Mouse (Mus musculus): ENCODE measurements around the gene Dyx1c1. TPM values are rescaled to one million over a fixed set of nuclear protein-coding genes. Genes with fewer than 3 reads are reported as not detected.

Gene Dyx1c1
- polyA plus RNA-seq, 1 experiment from 2014 or later, result 0.77 TPM

GRCm38 (mm10) chr9:73020566-73021097 is 62.0 kb downstream of the Dyx1c1 start:
- ATAC-seq, result no peak
- H3K27me3 ChIP-seq, result no peaks in the 10 kb centered on the region
- in situ Hi-C loops (cut with MboI; ENCODE audit: low pct_unique_long_range_greater_than_20kb), result no loop called here
- POLR2A ChIA-PET, result no interaction called here
- no peak for TF ChIP-seq CTCF (IDR thresholded peaks at IDR 0.05)
- CTCF ChIA-PET, result interaction anchor here (1.2 kb wide), 1 partner anchor 8 kb away, joined by 3 read pairs; no protein-coding TSS in a partner anchor
- no peak for DNase-seq (ENCODE audit: low read depth, low spot score)

Other genes with a start within 250 kb of the Dyx1c1 start
- gene Prtg, start 151.9 kb upstream of the Dyx1c1 start, polyA plus RNA-seq (2021), result 2.1 TPM
- 8.4 TPM for gene Pygo1, start 33.1 kb upstream of the Dyx1c1 start, polyA plus RNA-seq (2021)
- not detected for gene Gm44503, start 67 bp downstream of the Dyx1c1 start, polyA plus RNA-seq (2021)
- 24.3 TPM for gene Ccpg1os, start 26.6 kb downstream of the Dyx1c1 start, polyA plus RNA-seq (2021)
- 63.2 TPM for gene Ccpg1, start 26.6 kb downstream of the Dyx1c1 start, polyA plus RNA-seq (2021)
- 23.3 TPM for gene Pigb, start 81.6 kb downstream of the Dyx1c1 start, polyA plus RNA-seq (2021)
- gene Rab27a, start 86.1 kb downstream of the Dyx1c1 start, polyA plus RNA-seq (2021), result 2.9 TPM
- not detected for gene Khdc3, start 143.1 kb downstream of the Dyx1c1 start, polyA plus RNA-seq (2021)
- not detected for gene Gm20509, start 143.7 kb downstream of the Dyx1c1 start, polyA plus RNA-seq (2021)
- 52.1 TPM for gene Rsl24d1, start 154.6 kb downstream of the Dyx1c1 start, polyA plus RNA-seq (2021)

All from Patski (cell line).